In genomic region chr7:66591594-66592290, GRCm38 (mm10) we compare ENCODE assay signal across 17 mouse cellular contexts.
"Had no signal": no experiment of that assay in that cellular context is flagged by ENCODE, and none has a peak within 500 bp of the region (broad histone marks: within the 10 kb centered on the region; RNA-seq: fewer than 3 reads in every experiment).

No protein-coding gene starts in this region.

- H3K9me3 ChIP-seq: midbrain, embryonic 15.5 days had no signal

- DNase-seq: lung, adult 18-20 months; lung, embryonic 14.5 days; lung, postnatal 10 days; lung, postnatal 4 days; retina, postnatal 1 day; right cerebral cortex, adult 18-20 months; right cerebral cortex, postnatal 25 days; right cerebral cortex, postnatal 4 days; spleen, adult 18-20 months; thymus, adult 2 months; thymus, postnatal 25 days; thymus, postnatal 4 days had no signal

- H3K27ac ChIP-seq: midbrain, embryonic 13.5 days; midbrain, embryonic 15.5 days; neural tube, embryonic 13.5 days; neural tube, embryonic 15.5 days had no signal

- H3K27me3 ChIP-seq: midbrain, embryonic 13.5 days; midbrain, embryonic 15.5 days; neural tube, embryonic 13.5 days; neural tube, embryonic 15.5 days had no signal

- H3K4me2 ChIP-seq: lung, embryonic 14.5 days; midbrain, embryonic 11.5 days; midbrain, embryonic 13.5 days; midbrain, embryonic 15.5 days; neural tube, embryonic 13.5 days; neural tube, embryonic 15.5 days had no signal

- ATAC-seq: midbrain, embryonic 13.5 days; midbrain, embryonic 15.5 days had no signal

- H3K4me1 ChIP-seq: midbrain, embryonic 13.5 days; midbrain, embryonic 15.5 days; neural tube, embryonic 13.5 days; neural tube, embryonic 15.5 days had no signal

- H3K4me3 ChIP-seq: midbrain, embryonic 13.5 days; midbrain, embryonic 15.5 days; neural tube, embryonic 13.5 days; neural tube, embryonic 15.5 days had no signal

- H3K9ac ChIP-seq: lung, embryonic 14.5 days; midbrain, embryonic 13.5 days; midbrain, embryonic 15.5 days; neural tube, embryonic 13.5 days; neural tube, embryonic 15.5 days had no signal

- H3K36me3 ChIP-seq: midbrain, embryonic 13.5 days; midbrain, embryonic 15.5 days; neural tube, embryonic 13.5 days; neural tube, embryonic 15.5 days had no signal
